Mouse (Mus musculus) cerebellum, adult 8-10 months (tissue): ENCODE results near the gene Gm15093.
"Not testable (repeated sequence)": the region's sequence is repeated elsewhere in the genome, so short reads cannot be mapped to it uniquely, and the experiment has no call there.

Experiments
- DNase-seq: peaks from one replicate; pipeline ENCODE4 v3.0.0; 2022

Gm15093 gene

DNA sequence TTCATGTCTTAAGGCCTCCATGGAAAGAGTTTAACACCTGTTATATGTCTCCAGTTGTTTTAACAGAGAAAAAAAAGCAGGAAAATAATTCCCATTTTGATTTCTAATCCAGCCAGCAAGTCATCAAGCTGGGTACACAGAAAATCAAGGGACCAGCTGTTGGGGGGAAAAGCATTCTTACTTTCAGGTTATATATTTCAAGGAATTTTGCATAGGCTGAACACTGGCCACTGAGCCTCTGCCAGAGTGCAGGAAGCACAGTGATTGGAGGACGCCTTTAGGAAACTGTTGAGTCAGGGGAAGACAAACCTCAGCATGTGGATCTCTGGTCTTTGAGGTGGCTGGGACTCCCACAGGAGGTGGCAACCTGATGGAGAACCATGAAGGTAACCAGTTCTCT is at the start of gene Gm15093:
Gm15093 (plus strand) TSS at position 301 of the 400 bp plus-strand sequence.
- not testable (repeated sequence) for DNase-seq
